Mouse (Mus musculus) G1E (cell line): Measurements from ENCODE around the gene Olfr514. TPM values are rescaled to one million over a fixed set of nuclear protein-coding genes. Genes with fewer than 3 reads are reported as not detected.
"Not testable (repeated sequence)": the region's sequence is repeated elsewhere in the genome, so short reads cannot be mapped to it uniquely, and the experiment has no call there.

ENCODE experiments used
- ATAC-seq: 2 replicates; pipeline ENCODE4 v1.8.0; 2016; ENCODE audit warnings: mild to moderate bottlenecking; ENCODE audit not compliant: insufficient number of reproducible peaks, poor library complexity, low FRiP score, severe bottlenecking; ENCODE audit errors: extremely low read depth
- DNase-seq: peaks from one replicate; pipeline ENCODE4 v3.0.0; 2012; ENCODE audit warnings: low spot score
- H3K27me3 ChIP-seq: 2 replicates; pipeline ENCODE4 v1.6.1; 2012; ENCODE audit warnings: mild to moderate bottlenecking, low read length, inconsistent platforms; ENCODE audit not compliant: insufficient read depth
- H3K36me3 ChIP-seq: replicated peaks from 2 replicates; pipeline ENCODE3; 2012; ENCODE audit warnings: mild to moderate bottlenecking, inconsistent platforms
- H3K4me1 ChIP-seq: 2 replicates; pipeline ENCODE4 v1.6.1; 2012; ENCODE audit warnings: low read depth, low read length, inconsistent platforms, mixed read lengths; ENCODE audit not compliant: insufficient read depth
- H3K4me3 ChIP-seq: 2 replicates; pipeline ENCODE4 v1.5.1; 2012; ENCODE audit warnings: low read depth, mild to moderate bottlenecking, inconsistent platforms, low read length, moderate library complexity, mixed read lengths
- H3K9me3 ChIP-seq: replicated peaks from 2 replicates; pipeline ENCODE4 v1.6.1; 2012; ENCODE audit warnings: inconsistent platforms
- CTCF ChIP-seq: IDR thresholded peaks from 2 replicates; pipeline ENCODE4 v1.5.1; 2012; ENCODE audit warnings: low read depth, low read length, inconsistent platforms, mixed read lengths
- GATA1 ChIP-seq: IDR thresholded peaks from 2 replicates; pipeline ENCODE4 v1.6.1; 2012; ENCODE audit warnings: borderline replicate concordance, low read length, inconsistent platforms, mixed read lengths
- GATA2 ChIP-seq: IDR thresholded peaks from 2 replicates; pipeline ENCODE4 v1.6.1; 2012; ENCODE audit warnings: low read depth, low read length, inconsistent platforms, borderline replicate concordance
- POLR2AphosphoS5 ChIP-seq: IDR thresholded peaks from 2 replicates; pipeline ENCODE4 v1.6.1; 2012; ENCODE audit warnings: low read depth, low read length, inconsistent platforms; ENCODE audit not compliant: insufficient replicate concordance
- TAL1 ChIP-seq: conservative IDR thresholded peaks from 2 replicates; pipeline ENCODE4 v1.6.1; 2012; ENCODE audit warnings: low read depth, low read length, inconsistent platforms, mixed read lengths
- polyA plus RNA-seq: library from polyadenylated mRNA; stranded (reverse); fragments of >175 nt; gene quantifications from 2 replicates; pipeline ENCODE4 v1.2.3, GENCODE M21; 2012
- total RNA-seq, 2 experiments: library from RNA; stranded (forward) in 1 of 2; stranded (reverse) in 1 of 2; fragments of 200-1000 nt in 1 of 2; fragments of >200 nt in 1 of 2; fragmentation: Nextera tagmentation in 1 of 2; gene quantifications; 2 replicates each; pipeline ENCODE4 v1.2.3; 2014 to 2017

The Olfr514 gene
- total RNA-seq (2014; fragmentation: Nextera tagmentation) (not detected in 2 replicates), total RNA-seq (2017) (not detected in 2 replicates), polyA plus RNA-seq (not detected in 2 replicates)

DNA sequence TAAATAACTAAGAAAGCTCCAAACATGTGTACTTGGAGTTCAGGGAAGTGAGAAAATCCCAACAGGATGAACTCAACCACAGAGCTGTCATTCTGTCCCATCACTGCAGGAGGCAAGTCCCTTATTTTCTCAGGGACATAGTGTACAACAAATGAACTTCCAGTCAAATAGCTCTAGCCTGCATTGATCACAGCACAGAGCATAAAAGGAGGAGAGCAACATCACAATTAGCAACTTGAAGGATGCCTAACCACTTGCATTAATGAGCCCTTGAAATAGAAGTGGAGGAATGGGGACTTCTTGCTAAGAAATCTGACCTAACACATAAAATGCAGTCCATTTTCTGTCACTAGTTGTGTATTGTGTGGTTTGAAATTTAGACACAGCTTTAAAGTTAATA, at the start of gene Olfr514:
TSS of gene Olfr514 (minus strand) at position 101 of the 400 bp plus-strand sequence.
- Histone ChIP-seq H3K9me3 (no peaks in the 10 kb centered on the region), H3K36me3 (no peaks in the 10 kb centered on the region), H3K4me3 (no peak within 1 kb of the TSS), H3K27me3 (no peaks in the 10 kb centered on the region), H3K4me1 (no peaks in the 10 kb centered on the region)
- no peak for TF ChIP-seq GATA1
- no peak for TF ChIP-seq CTCF
- TF ChIP-seq GATA2: no peak
- TF ChIP-seq TAL1: no peak
- no peak for TF ChIP-seq POLR2AphosphoS5
- ATAC-seq: no peak
- DNase-seq: no peak

DNA sequence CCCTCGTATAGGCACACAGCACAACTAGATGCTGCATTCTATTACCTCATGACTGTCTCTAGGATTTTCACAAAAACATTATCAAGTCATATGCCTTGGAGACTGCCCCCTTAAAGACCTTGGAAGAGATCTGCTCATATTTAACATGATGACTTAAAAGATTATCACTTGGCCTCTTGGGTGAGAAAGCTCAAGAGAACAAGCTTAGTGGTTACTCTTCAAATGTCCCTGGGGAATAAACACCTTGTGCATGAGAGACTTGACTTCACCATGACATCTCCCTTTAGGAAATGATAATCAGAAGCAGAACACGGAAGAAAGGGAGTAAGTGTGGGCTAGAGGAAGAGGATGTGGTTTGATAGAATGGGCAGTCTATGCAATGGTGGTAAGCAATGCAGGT, 46.5 kb upstream of the Olfr514 start, which contains the start of gene Olfr517:
TSS of gene Olfr517 (minus strand) at position 101 of the 400 bp plus-strand sequence.
- Histone ChIP-seq H3K4me1 (no peaks in the 10 kb centered on the region), H3K36me3 (no peaks in the 10 kb centered on the region), H3K4me3 (no peak within 1 kb of the TSS), H3K9me3 (no peaks in the 10 kb centered on the region), H3K27me3 (no peaks in the 10 kb centered on the region)
- TF ChIP-seq TAL1: no peak
- DNase-seq (no peak), ATAC-seq (no peak)

DNA sequence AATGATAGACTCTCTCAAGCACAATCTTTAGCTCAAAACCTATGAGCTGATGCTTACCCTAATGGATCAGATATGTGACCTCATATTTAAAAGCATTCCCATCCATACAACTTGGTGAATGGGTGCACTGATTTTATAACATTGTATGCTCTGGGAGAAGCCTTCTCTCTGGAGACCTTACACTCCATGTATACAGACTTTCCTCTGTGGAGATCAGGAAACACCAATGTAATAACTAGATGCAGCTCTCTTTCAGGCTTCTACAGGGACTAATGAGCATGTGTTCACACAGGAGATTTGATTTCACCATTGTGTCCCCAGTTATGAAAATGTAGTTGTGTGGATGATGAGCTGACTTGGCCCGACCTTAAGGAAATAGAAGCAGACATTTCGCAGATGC, 24.6 kb upstream of the Olfr514 start, which contains the start of gene Olfr516:
TSS of gene Olfr516 (minus strand) at position 101 of the 400 bp plus-strand sequence.
- no peak within 1 kb of the TSS for H3K4me3 ChIP-seq
- H3K27me3 ChIP-seq: no peaks in the 10 kb centered on the region
- no peaks in the 10 kb centered on the region for H3K36me3 ChIP-seq
- no peaks in the 10 kb centered on the region for H3K4me1 ChIP-seq
- no peaks in the 10 kb centered on the region for H3K9me3 ChIP-seq
- no peak for ATAC-seq
- TF ChIP-seq CTCF (no peak), POLR2AphosphoS5 (no peak), GATA2 (no peak), TAL1 (no peak), GATA1 (no peak)
- DNase-seq: no peak

DNA sequence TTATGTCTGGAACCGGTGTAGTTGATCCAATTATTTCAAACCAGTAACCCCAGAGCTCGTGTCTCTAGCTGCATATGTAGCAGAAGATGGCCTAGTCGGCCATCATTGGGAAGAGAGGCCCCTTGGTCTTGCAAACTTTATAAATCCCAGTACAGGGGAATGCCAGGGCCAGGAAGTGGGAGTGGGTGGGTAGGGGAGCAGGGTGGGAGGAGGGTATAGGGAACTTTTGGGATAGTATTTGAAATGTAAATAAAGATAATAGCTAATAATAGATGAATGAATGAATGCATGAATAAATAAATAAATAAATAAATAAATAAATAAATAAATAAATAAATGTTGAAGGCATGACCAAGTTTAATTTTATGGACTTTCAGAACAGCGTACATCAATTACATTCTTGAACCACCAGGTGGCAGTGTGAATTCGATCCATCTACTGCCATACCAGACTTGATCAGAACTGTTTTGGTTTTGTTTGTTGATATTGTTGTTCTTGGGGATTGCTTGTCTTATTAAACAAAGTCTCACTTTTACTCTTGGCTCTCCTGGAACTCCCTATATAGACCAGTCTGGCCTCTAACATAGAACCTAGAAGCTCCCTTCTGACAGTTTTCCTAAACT, 11.1 kb downstream of the Olfr514 start:
- ATAC-seq: not testable (repeated sequence)

DNA sequence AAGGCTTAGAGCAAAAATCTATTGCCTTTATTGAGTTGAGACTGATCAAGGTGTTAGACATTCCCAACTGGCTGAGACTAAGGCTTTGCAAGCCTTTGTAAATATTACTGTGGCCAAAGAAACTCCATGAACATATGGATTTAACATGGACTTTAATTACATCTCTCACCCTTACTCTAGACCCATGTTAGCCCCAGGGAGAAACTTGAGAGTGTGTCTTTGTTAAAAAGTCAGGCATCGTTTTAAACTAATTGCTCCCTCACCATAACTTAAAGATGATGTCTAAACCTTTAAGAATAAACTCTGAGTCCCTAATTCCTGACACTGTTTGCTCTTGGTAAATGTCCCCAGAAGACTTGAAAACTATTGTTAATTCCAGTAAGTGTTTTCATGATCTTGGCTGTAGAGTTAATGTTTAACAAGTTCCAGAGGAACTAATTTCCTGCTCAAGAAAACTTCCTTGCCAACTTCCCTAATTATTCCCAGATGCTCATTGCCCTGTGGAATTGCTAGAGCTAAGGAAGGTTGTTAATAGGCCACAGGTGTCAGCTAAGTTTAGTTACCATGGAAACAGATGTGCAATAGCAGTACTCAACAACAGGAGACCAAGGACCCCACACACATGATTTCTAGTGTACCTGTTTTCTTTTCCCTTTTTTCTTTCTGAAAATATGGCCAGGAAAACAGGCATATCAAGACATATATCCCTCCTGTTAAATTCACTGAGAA, 28.4 kb downstream of the Olfr514 start:
- Histone ChIP-seq H3K9me3 (no peaks in the 10 kb centered on the region), H3K36me3 (no peaks in the 10 kb centered on the region), H3K4me1 (no peaks in the 10 kb centered on the region), H3K4me3 (no peak overlapping the region), H3K27me3 (no peaks in the 10 kb centered on the region)
- no peak for DNase-seq
- no peak for ATAC-seq
- TF ChIP-seq CTCF (no peak), POLR2AphosphoS5 (no peak)

More for the DNA sequence above, 11.1 kb downstream of the Olfr514 start:
- not testable (repeated sequence) for H3K4me3 ChIP-seq, H3K36me3 ChIP-seq, DNase-seq, H3K9me3 ChIP-seq, H3K4me1 ChIP-seq, H3K27me3 ChIP-seq

Other genes starting within 250 kb of the Olfr514 start
- not detected in 2 replicates for gene Olfr506, start 215.2 kb downstream of the Olfr514 start, total RNA-seq (2014; fragmentation: Nextera tagmentation)
- 0.16 TPM in 1 of 2 replicates, not detected in the other for gene Olfr506, start 215.2 kb downstream of the Olfr514 start, total RNA-seq (2017)
- not detected in 2 replicates for gene Olfr506, start 215.2 kb downstream of the Olfr514 start, polyA plus RNA-seq
- gene Olfr507, start 204.2 kb downstream of the Olfr514 start, total RNA-seq (2014; fragmentation: Nextera tagmentation): not detected in 2 replicates
- gene Olfr507, start 204.2 kb downstream of the Olfr514 start, total RNA-seq (2017): 0.12 and 0.22 TPM in 2 replicates
- not detected in 2 replicates for gene Olfr507, start 204.2 kb downstream of the Olfr514 start, polyA plus RNA-seq
- not detected in 2 replicates for gene Olfr508, start 196.0 kb downstream of the Olfr514 start, total RNA-seq (2014; fragmentation: Nextera tagmentation)
- 0.05 and 0.06 TPM in 2 replicates for gene Olfr508, start 196.0 kb downstream of the Olfr514 start, total RNA-seq (2017)
- not detected in 2 replicates for gene Olfr508, start 196.0 kb downstream of the Olfr514 start, polyA plus RNA-seq
- gene Olfr509, start 174.1 kb downstream of the Olfr514 start, total RNA-seq (2014; fragmentation: Nextera tagmentation): not detected in 2 replicates
- gene Olfr509, start 174.1 kb downstream of the Olfr514 start, total RNA-seq (2017): 0.11 and 0.17 TPM in 2 replicates
- not detected in 2 replicates for gene Olfr509, start 174.1 kb downstream of the Olfr514 start, polyA plus RNA-seq
- not detected in 2 replicates for gene Olfr510, start 159.6 kb downstream of the Olfr514 start, total RNA-seq (2014; fragmentation: Nextera tagmentation)
- 0.06 and 0.11 TPM in 2 replicates for gene Olfr510, start 159.6 kb downstream of the Olfr514 start, total RNA-seq (2017)
- not detected in 2 replicates for gene Olfr510, start 159.6 kb downstream of the Olfr514 start, polyA plus RNA-seq
- gene Olfr512, start 112.7 kb downstream of the Olfr514 start, total RNA-seq (2014; fragmentation: Nextera tagmentation): not detected in 2 replicates
- gene Olfr512, start 112.7 kb downstream of the Olfr514 start, total RNA-seq (2017): 0.33 TPM in 1 of 2 replicates, not detected in the other
- gene Olfr512, start 112.7 kb downstream of the Olfr514 start, polyA plus RNA-seq: not detected in 2 replicates
- not detected in 2 replicates for gene Olfr513, start 75.0 kb downstream of the Olfr514 start, total RNA-seq (2014; fragmentation: Nextera tagmentation)
- gene Olfr513, start 75.0 kb downstream of the Olfr514 start, total RNA-seq (2017): not detected in 2 replicates
- not detected in 2 replicates for gene Olfr513, start 75.0 kb downstream of the Olfr514 start, polyA plus RNA-seq
- not detected in 2 replicates for gene Olfr516, start 24.5 kb upstream of the Olfr514 start, total RNA-seq (2014; fragmentation: Nextera tagmentation)
- 0.05 and 0.12 TPM in 2 replicates for gene Olfr516, start 24.5 kb upstream of the Olfr514 start, total RNA-seq (2017)
- gene Olfr516, start 24.5 kb upstream of the Olfr514 start, polyA plus RNA-seq: not detected in 2 replicates
- gene Olfr517, start 46.4 kb upstream of the Olfr514 start, total RNA-seq (2014; fragmentation: Nextera tagmentation): not detected in 2 replicates
- gene Olfr517, start 46.4 kb upstream of the Olfr514 start, total RNA-seq (2017): 0.05 TPM in 1 of 2 replicates, not detected in the other
- gene Olfr517, start 46.4 kb upstream of the Olfr514 start, polyA plus RNA-seq: not detected in 2 replicates
- gene Olfr518, start 59.0 kb upstream of the Olfr514 start, total RNA-seq (2014; fragmentation: Nextera tagmentation): not detected in 2 replicates
- 0.16 TPM in 1 of 2 replicates, not detected in the other for gene Olfr518, start 59.0 kb upstream of the Olfr514 start, total RNA-seq (2017)
- not detected in 2 replicates for gene Olfr518, start 59.0 kb upstream of the Olfr514 start, polyA plus RNA-seq
- gene Olfr519, start 68.4 kb upstream of the Olfr514 start, total RNA-seq (2014; fragmentation: Nextera tagmentation): not detected in 2 replicates
- not detected in 2 replicates for gene Olfr519, start 68.4 kb upstream of the Olfr514 start, total RNA-seq (2017)
- gene Olfr519, start 68.4 kb upstream of the Olfr514 start, polyA plus RNA-seq: not detected in 2 replicates
- gene Nlrp10, start 104.2 kb upstream of the Olfr514 start, total RNA-seq (2014; fragmentation: Nextera tagmentation): 4.7 and 5.3 TPM in 2 replicates
- gene Nlrp10, start 104.2 kb upstream of the Olfr514 start, total RNA-seq (2017): 6.0 and 8.2 TPM in 2 replicates
- 0.31 and 0.52 TPM in 2 replicates for gene Nlrp10, start 104.2 kb upstream of the Olfr514 start, polyA plus RNA-seq
- 206 and 223 TPM in 2 replicates for gene Eif3f, start 108.4 kb upstream of the Olfr514 start, total RNA-seq (2014; fragmentation: Nextera tagmentation)
- 111 and 137 TPM in 2 replicates for gene Eif3f, start 108.4 kb upstream of the Olfr514 start, total RNA-seq (2017)
- gene Eif3f, start 108.4 kb upstream of the Olfr514 start, polyA plus RNA-seq: 677 and 1,007 TPM in 2 replicates
- 0.75 TPM in 1 of 2 replicates, not detected in the other for gene Tub, start 124.3 kb upstream of the Olfr514 start, total RNA-seq (2014; fragmentation: Nextera tagmentation)
- gene Tub, start 124.3 kb upstream of the Olfr514 start, total RNA-seq (2017): 0.06 and 0.16 TPM in 2 replicates
- gene Tub, start 124.3 kb upstream of the Olfr514 start, polyA plus RNA-seq: not detected in 2 replicates